Mouse (Mus musculus) CH12.LX (cell line): ENCODE measurements at regions not wholly inside any gene's neighbourhood (a gene's known extent, or its start where the extent isn't known, plus 50 kb on each side); places are given as distances from the start of the nearest gene placed in this dataset.

Source experiments
- CHD1 ChIP-seq: IDR thresholded peaks from 2 replicates; pipeline ENCODE4 v1.6.1; 2012; ENCODE audit warnings: low read depth, low read length, improper control_type of control experiment, inconsistent platforms
- CTCF ChIP-seq, 2 experiments: IDR thresholded peaks in 1 of 2; conservative IDR thresholded peaks in 1 of 2; 2 replicates each; pipeline ENCODE4 v1.5.1; 2011 to 2012; ENCODE audit warnings: low read depth in 2 of 2, low read length in 2 of 2, improper control_type of control experiment in 1 of 2, inconsistent platforms in 1 of 2, mild to moderate bottlenecking in 1 of 2, moderate library complexity in 1 of 2
- E2F4 ChIP-seq: IDR thresholded peaks from 2 replicates; pipeline ENCODE4 v1.6.1; 2011; ENCODE audit warnings: low read depth, low read length, improper control_type of control experiment; ENCODE audit not compliant: insufficient replicate concordance
- EP300 ChIP-seq: IDR thresholded peaks from 2 replicates; pipeline ENCODE4 v1.6.1; 2011; ENCODE audit warnings: low read length, improper control_type of control experiment
- JUND ChIP-seq: conservative IDR thresholded peaks from 2 replicates; pipeline ENCODE4 v1.6.1; 2011; ENCODE audit warnings: low read depth, low read length, improper control_type of control experiment
- KAT2A ChIP-seq: IDR thresholded peaks from 2 replicates; pipeline ENCODE4 v1.6.1; 2012; ENCODE audit warnings: low read length, improper control_type of control experiment, inconsistent platforms; ENCODE audit not compliant: insufficient replicate concordance
- MAFK ChIP-seq: IDR thresholded peaks from 2 replicates; pipeline ENCODE4 v1.6.1; 2011; ENCODE audit warnings: low read length, improper control_type of control experiment; ENCODE audit not compliant: insufficient replicate concordance
- MAZ ChIP-seq: IDR thresholded peaks from 2 replicates; pipeline ENCODE4 v1.6.1; 2012; ENCODE audit warnings: low read depth, mild to moderate bottlenecking, inconsistent platforms, low read length, improper control_type of control experiment, moderate library complexity
- MYC ChIP-seq: IDR thresholded peaks from 2 replicates; pipeline ENCODE4 v1.6.1; 2011; ENCODE audit warnings: low read depth, mild to moderate bottlenecking, improper control_type of control experiment, low read length

GRCm38 (mm10) chr11:7473832-7474545, 260.3 kb upstream of the Igfbp3 start:
- TF ChIP-seq E2F4, result no peak
- TF ChIP-seq CTCF (conservative IDR thresholded peaks at IDR 0.05 in 1 of 2, IDR thresholded peaks at IDR 0.05 in 1 of 2; ENCODE audit: low read depth in 2 of 2, low read length in 2 of 2), result no peak
- no peak for TF ChIP-seq EP300
- TF ChIP-seq JUND, result no peak
- TF ChIP-seq KAT2A, result no peak
- no peak for TF ChIP-seq MAZ
- TF ChIP-seq MAFK, result no peak
- TF ChIP-seq MYC, result no peak
- no peak for TF ChIP-seq CHD1
